Mouse (Mus musculus): ENCODE data around the gene Prrc2b. TPM values are rescaled to one million over a fixed set of nuclear protein-coding genes. Genes with fewer than 3 reads are reported as not detected.

The Prrc2b gene
- 20.8 and 23.6 TPM in 2 replicates for polyA plus RNA-seq (2016; fragmentation: Nextera tagmentation; extraction: Ambion mirVana)

- no peaks in the 10 kb centered on the region for H3K9me3 ChIP-seq (replicated peaks)
- H3K27me3 ChIP-seq (replicated peaks), result no peaks in the 10 kb centered on the region
- peak within 1 kb of the TSS; percentile 86 for H3K4me2 ChIP-seq
- peak; percentile 61 for ATAC-seq
- H3K36me3 ChIP-seq, result peaks cover 1% of the 10 kb centered on the region; the same call in 1 of the 2 replicates
- under 1% methylated on average over 52 of the region's 117 CpGs for WGBS (ENCODE audit: insufficient replicate concordance)
- peak within 1 kb of the TSS; percentile 97 for H3K27ac ChIP-seq
- H3K4me1 ChIP-seq, result peaks cover 60% of the 10 kb centered on the region
- H3K4me3 ChIP-seq, result peak within 1 kb of the TSS; percentile 92
- H3K9ac ChIP-seq, result peak within 1 kb of the TSS; percentile 98
Observed at GRCm38 (mm10) chr2:32150924-32151659, at the start of gene Prrc2b. Prrc2b (plus strand) TSS chr2:32151082.

- H3K27ac ChIP-seq, result no peak overlapping the region
- no peaks in the 10 kb centered on the region for H3K27me3 ChIP-seq (replicated peaks)
- no peak overlapping the region for H3K9ac ChIP-seq
- no peak for ATAC-seq
- no peaks in the 10 kb centered on the region for H3K9me3 ChIP-seq (replicated peaks)
- WGBS (ENCODE audit: insufficient replicate concordance), result 67% methylated on average over 5 of the region's 5 CpGs
- H3K4me2 ChIP-seq, result no peak overlapping the region
- H3K4me3 ChIP-seq, result no peak overlapping the region
- H3K36me3 ChIP-seq, result 0 out of 2 replicates have a peak, but pooled peaks cover 5% of the 10 kb centered on the region
- H3K4me1 ChIP-seq, result peaks cover 41% of the 10 kb centered on the region
Observed at GRCm38 (mm10) chr2:32102944-32103343, 47.9 kb upstream of the Prrc2b start.

- no peak overlapping the region for H3K27ac ChIP-seq
- WGBS (ENCODE audit: insufficient replicate concordance), result 69% methylated on average over 7 of the region's 7 CpGs
- H3K4me3 ChIP-seq, result no peak overlapping the region
- ATAC-seq, result no peak
- no peaks in the 10 kb centered on the region for H3K27me3 ChIP-seq (replicated peaks)
- H3K9ac ChIP-seq, result no peak overlapping the region
- H3K4me2 ChIP-seq, result no peak overlapping the region
- 0 out of 2 replicates have a peak, but pooled peaks cover 5% of the 10 kb centered on the region for H3K36me3 ChIP-seq
- H3K4me1 ChIP-seq, result peaks cover 37% of the 10 kb centered on the region
- H3K9me3 ChIP-seq (replicated peaks), result no peaks in the 10 kb centered on the region
Observed at GRCm38 (mm10) chr2:32103557-32103956, 47.3 kb upstream of the Prrc2b start.

GRCm38 (mm10) chr2:32104122-32104521 lies 46.8 kb upstream of the Prrc2b start:
- H3K4me3 ChIP-seq, result no peak overlapping the region
- peaks cover 31% of the 10 kb centered on the region for H3K4me1 ChIP-seq
- H3K27ac ChIP-seq, result no peak overlapping the region
- ATAC-seq, result no peak
- WGBS (ENCODE audit: insufficient replicate concordance), result 79% methylated on average over 7 of the region's 7 CpGs
- no peaks in the 10 kb centered on the region for H3K27me3 ChIP-seq (replicated peaks)
- H3K9ac ChIP-seq, result no peak overlapping the region
- 0 out of 2 replicates have a peak, but pooled peaks cover 5% of the 10 kb centered on the region for H3K36me3 ChIP-seq
- no peak overlapping the region for H3K4me2 ChIP-seq
- no peaks in the 10 kb centered on the region for H3K9me3 ChIP-seq (replicated peaks)

- Histone ChIP-seq H3K4me1 (peaks cover 27% of the 10 kb centered on the region), H3K27me3 (replicated peaks) (no peaks in the 10 kb centered on the region), H3K4me2 (no peak overlapping the region), H3K27ac (peak overlapping the region; percentile 33), H3K9me3 (replicated peaks) (no peaks in the 10 kb centered on the region), H3K9ac (peak overlapping the region; percentile 36; the same call in 1 of the 2 replicates), H3K36me3 (0 out of 2 replicates have a peak, but pooled peaks cover 5% of the 10 kb centered on the region), H3K4me3 (no peak overlapping the region)
- 78% methylated on average over 16 of the region's 16 CpGs for WGBS (ENCODE audit: insufficient replicate concordance)
- peak; percentile 66 for ATAC-seq
Observed at GRCm38 (mm10) chr2:32105117-32105913, 45.6 kb upstream of the Prrc2b start.

GRCm38 (mm10) chr2:32105930-32106329 lies 45.0 kb upstream of the Prrc2b start:
- WGBS (ENCODE audit: insufficient replicate concordance), result 68% methylated on average over 7 of the region's 7 CpGs
- Histone ChIP-seq H3K9me3 (replicated peaks) (no peaks in the 10 kb centered on the region), H3K4me1 (peaks cover 33% of the 10 kb centered on the region), H3K27me3 (replicated peaks) (no peaks in the 10 kb centered on the region), H3K4me3 (no peak overlapping the region), H3K36me3 (no peaks in the 10 kb centered on the region), H3K27ac (peak overlapping the region; percentile 33), H3K4me2 (no peak overlapping the region), H3K9ac (peak overlapping the region; percentile 36; the same call in 1 of the 2 replicates)
- ATAC-seq, result no peak

GRCm38 (mm10) chr2:32111268-32111667 lies 39.6 kb upstream of the Prrc2b start:
- Histone ChIP-seq H3K27me3 (replicated peaks) (no peaks in the 10 kb centered on the region), H3K4me3 (no peak overlapping the region), H3K9ac (0 out of 2 replicates have a peak overlapping the region, but pooled peaks have one; percentile 39), H3K4me2 (no peak overlapping the region), H3K27ac (peak overlapping the region; percentile 95), H3K36me3 (no peaks in the 10 kb centered on the region), H3K4me1 (peaks cover 65% of the 10 kb centered on the region), H3K9me3 (replicated peaks) (no peaks in the 10 kb centered on the region)
- WGBS (ENCODE audit: insufficient replicate concordance), result 94% methylated on average over 1 of the region's 1 CpGs
- ATAC-seq, result no peak

GRCm38 (mm10) chr2:32112548-32112947 lies 38.3 kb upstream of the Prrc2b start:
- ATAC-seq, result no peak
- Histone ChIP-seq H3K4me1 (peaks cover 61% of the 10 kb centered on the region), H3K4me2 (no peak overlapping the region), H3K9ac (0 out of 2 replicates have a peak overlapping the region, but pooled peaks have one; percentile 17), H3K27ac (peak overlapping the region; percentile 95), H3K27me3 (replicated peaks) (no peaks in the 10 kb centered on the region), H3K36me3 (peaks cover 5% of the 10 kb centered on the region; the same call in 1 of the 2 replicates), H3K9me3 (replicated peaks) (peaks cover 7% of the 10 kb centered on the region; the same call in 1 of the 2 replicates), H3K4me3 (no peak overlapping the region)
- 76% methylated on average over 2 of the region's 2 CpGs for WGBS (ENCODE audit: insufficient replicate concordance)

- Histone ChIP-seq H3K4me1 (peaks cover 62% of the 10 kb centered on the region), H3K9ac (peak overlapping the region; percentile 68), H3K27ac (peak overlapping the region; percentile 95), H3K27me3 (replicated peaks) (no peaks in the 10 kb centered on the region), H3K4me2 (peak overlapping the region; percentile 58), H3K36me3 (peaks cover 5% of the 10 kb centered on the region; the same call in 1 of the 2 replicates), H3K9me3 (replicated peaks) (peaks cover 7% of the 10 kb centered on the region; the same call in 1 of the 2 replicates), H3K4me3 (peak overlapping the region; percentile 25)
- peak; percentile 90 for ATAC-seq
- WGBS (ENCODE audit: insufficient replicate concordance), result 22% methylated on average over 4 of the region's 4 CpGs
Observed at GRCm38 (mm10) chr2:32115851-32116268, 35.0 kb upstream of the Prrc2b start.

GRCm38 (mm10) chr2:32119802-32120750 lies 30.8 kb upstream of the Prrc2b start:
- Histone ChIP-seq H3K4me1 (peaks cover 53% of the 10 kb centered on the region), H3K27ac (peak overlapping the region; percentile 77), H3K9ac (peak overlapping the region; percentile 53; the same call in 1 of the 2 replicates), H3K36me3 (peaks cover 5% of the 10 kb centered on the region; the same call in 1 of the 2 replicates), H3K4me2 (peak overlapping the region; percentile 39), H3K27me3 (replicated peaks) (no peaks in the 10 kb centered on the region), H3K9me3 (replicated peaks) (peaks cover 7% of the 10 kb centered on the region; the same call in 1 of the 2 replicates), H3K4me3 (no peak overlapping the region)
- WGBS (ENCODE audit: insufficient replicate concordance), result 88% methylated on average over 20 of the region's 20 CpGs
- no peak for ATAC-seq

GRCm38 (mm10) chr2:32121150-32121549 lies 29.7 kb upstream of the Prrc2b start:
- Histone ChIP-seq H3K27me3 (replicated peaks) (no peaks in the 10 kb centered on the region), H3K4me3 (no peak overlapping the region), H3K9me3 (replicated peaks) (peaks cover 7% of the 10 kb centered on the region; the same call in 1 of the 2 replicates), H3K27ac (peak overlapping the region; percentile 70), H3K36me3 (peaks cover 5% of the 10 kb centered on the region; the same call in 1 of the 2 replicates), H3K4me2 (peak overlapping the region; percentile 41), H3K9ac (peak overlapping the region; percentile 39), H3K4me1 (peaks cover 52% of the 10 kb centered on the region)
- peak; percentile 58 for ATAC-seq
- 38% methylated on average over 5 of the region's 5 CpGs for WGBS (ENCODE audit: insufficient replicate concordance)

Measured in liver, embryonic 12.5 days (tissue).